Mouse (Mus musculus): Measurements from ENCODE around the gene Ank2.

GRCm38 (mm10) chr3:127459858-127460257 lies 39.3 kb downstream of the Ank2 start:
- TF ChIP-seq CTCF (IDR thresholded peaks at IDR 0.05; ENCODE audit: insufficient read depth, low read length) (no peak), POLR2A (IDR thresholded peaks at IDR 0.05; ENCODE audit: borderline replicate concordance, extremely low read depth, low read depth, low read length) (no peak)
